27 mouse cellular contexts compared by ENCODE assay signal in genomic region chr12:9180677-9181076, GRCm38 (mm10).
"Had no signal": no experiment of that assay in that cellular context is flagged by ENCODE, and none has a peak within 500 bp of the region (broad histone marks: within the 10 kb centered on the region; RNA-seq: fewer than 3 reads in every experiment).

No protein-coding gene starts in this region.

- H3K4me1 ChIP-seq: heart, embryonic 10.5 days; heart, embryonic 13.5 days; heart, embryonic 15.5 days; hindbrain, embryonic 13.5 days; hindbrain, embryonic 15.5 days; kidney, embryonic 15.5 days; liver, embryonic 13.5 days; liver, embryonic 15.5 days had no signal

- ATAC-seq: hindbrain, postnatal 0 days; intestine, embryonic 16.5 days had no signal

- H3K9ac ChIP-seq: heart, embryonic 13.5 days; heart, embryonic 15.5 days; hindbrain, embryonic 13.5 days; hindbrain, embryonic 15.5 days; kidney, embryonic 15.5 days; limb, embryonic 12.5 days; liver, embryonic 13.5 days; liver, embryonic 15.5 days had no signal

- H3K4me3 ChIP-seq: heart, embryonic 10.5 days; heart, embryonic 13.5 days; heart, embryonic 15.5 days; hindbrain, embryonic 13.5 days; hindbrain, embryonic 15.5 days; kidney, embryonic 15.5 days; limb, embryonic 12.5 days; liver, embryonic 13.5 days; liver, embryonic 15.5 days had no signal

- H3K27ac ChIP-seq: heart, embryonic 10.5 days; heart, embryonic 13.5 days; heart, embryonic 15.5 days; hindbrain, embryonic 13.5 days; hindbrain, embryonic 15.5 days; hindbrain, postnatal 0 days; kidney, embryonic 15.5 days; kidney, postnatal 0 days; limb, embryonic 12.5 days; liver, embryonic 13.5 days; liver, embryonic 15.5 days had no signal

- H3K36me3 ChIP-seq: heart, embryonic 10.5 days; heart, embryonic 13.5 days; heart, embryonic 15.5 days; hindbrain, embryonic 13.5 days; hindbrain, embryonic 15.5 days; kidney, embryonic 15.5 days; limb, embryonic 12.5 days; liver, embryonic 13.5 days; liver, embryonic 15.5 days had no signal

- H3K4me2 ChIP-seq: heart, embryonic 13.5 days; heart, embryonic 15.5 days; hindbrain, embryonic 13.5 days; hindbrain, embryonic 15.5 days; kidney, embryonic 15.5 days; limb, embryonic 12.5 days; liver, embryonic 11.5 days; liver, embryonic 13.5 days; liver, embryonic 15.5 days had no signal

- H3K27me3 ChIP-seq: heart, embryonic 13.5 days; heart, embryonic 15.5 days; hindbrain, embryonic 13.5 days; hindbrain, embryonic 15.5 days; kidney, embryonic 15.5 days; limb, embryonic 12.5 days; liver, embryonic 13.5 days; liver, embryonic 15.5 days had no signal

- H3K9me3 ChIP-seq: heart, embryonic 10.5 days; heart, embryonic 13.5 days; heart, embryonic 15.5 days; hindbrain, embryonic 13.5 days; hindbrain, embryonic 15.5 days; kidney, embryonic 15.5 days; limb, embryonic 12.5 days; liver, embryonic 13.5 days; liver, embryonic 15.5 days had no signal

- DNase-seq: gastrocnemius, postnatal 14 days; gastrocnemius, postnatal 36 days; heart, adult 18-20 months; heart, postnatal 14 days; heart, postnatal 36 days; kidney, adult 11 months; kidney, adult 2 months; kidney, adult 9 months; kidney, postnatal 14 days; kidney, postnatal 36 days; layer of hippocampus, adult 9-11 months; layer of hippocampus, postnatal 36 days; left cerebral cortex, postnatal 4 days; liver; liver, embryonic 13.5 days had no signal
